9 mouse cellular contexts compared by ENCODE assay signal in the genomic region with DNA sequence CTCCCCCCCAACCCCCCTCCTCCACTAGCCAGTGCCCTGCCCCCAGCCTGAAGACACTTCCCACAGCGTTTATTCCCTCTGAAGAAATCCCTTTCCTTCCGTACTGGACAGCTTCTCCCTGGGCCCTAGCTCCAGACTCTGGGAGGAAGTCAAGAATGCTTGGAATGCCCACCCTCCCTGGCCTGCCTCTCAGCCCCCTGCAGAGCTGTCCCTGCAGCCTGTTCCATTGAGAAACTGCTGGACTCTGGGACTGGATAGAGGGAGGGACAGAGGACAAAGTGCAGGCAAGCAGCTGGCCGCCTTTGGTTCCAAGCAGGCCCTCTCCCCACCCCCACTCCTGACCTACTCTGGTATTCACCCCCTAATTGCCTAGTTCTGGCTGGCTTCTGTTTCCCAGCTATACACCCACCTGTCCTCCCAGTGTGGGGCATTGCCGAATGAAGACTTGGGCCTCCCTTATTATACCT. TPM values are rescaled to one million over a fixed set of nuclear protein-coding genes. Genes with fewer than 3 reads are reported as not detected.
DNase-seq lines count a peak whose midpoint lies in the region; ATAC-seq lines count a peak whose summit lies in the region.
"Had no signal": no experiment of that assay in that cellular context is flagged by ENCODE, and none has a peak within 500 bp of the region (broad histone marks: within the 10 kb centered on the region; RNA-seq: fewer than 3 reads in every experiment).

No protein-coding gene starts in this region.

- H3K4me3 ChIP-seq in hindbrain, embryonic 15.5 days, result no peak overlapping the region
- no peak overlapping the region for H3K4me3 ChIP-seq in liver, embryonic 11.5 days (ENCODE audit: low read depth, low read length)
- no peak overlapping the region for H3K4me3 ChIP-seq in neural tube, embryonic 13.5 days
- H3K4me3 ChIP-seq: erythroblast, embryonic 14.5 days had no signal

- DNase-seq in adrenal gland, postnatal 14 days, result peak; percentile 61
- no peak for DNase-seq in adrenal gland, postnatal 4 days (ENCODE audit: low spot score in 2 of 2)
- DNase-seq in gastrocnemius, adult 8-10 months (ENCODE audit: low spot score in 2 of 2), result peak; percentile 24 to 42
- peak; percentile 55 for DNase-seq in liver, embryonic 11.5 days (ENCODE audit: low spot score)
- DNase-seq in spleen, postnatal 10 days (ENCODE audit: low spot score in 2 of 2), result no peak
- DNase-seq in cerebellum, postnatal 36 days, result no peak

- no peaks in the 10 kb centered on the region for H3K9me3 ChIP-seq in hindbrain, embryonic 15.5 days
- no peaks in the 10 kb centered on the region for H3K9me3 ChIP-seq in liver, embryonic 11.5 days (ENCODE audit: control insufficient read depth, low read length)
- H3K9me3 ChIP-seq in neural tube, embryonic 13.5 days, result no peaks in the 10 kb centered on the region

- H3K4me1 ChIP-seq in hindbrain, embryonic 15.5 days (replicated peaks), result peaks cover 29% of the 10 kb centered on the region
- H3K4me1 ChIP-seq in liver, embryonic 11.5 days (replicated peaks; ENCODE audit: control insufficient read depth, insufficient read depth, low read length), result peaks cover 36% of the 10 kb centered on the region
- peaks cover 55% of the 10 kb centered on the region for H3K4me1 ChIP-seq in neural tube, embryonic 13.5 days (replicated peaks)

- no peak overlapping the region for H3K9ac ChIP-seq in hindbrain, embryonic 15.5 days
- H3K9ac ChIP-seq in liver, embryonic 11.5 days (ENCODE audit: low read depth, low read length), result peak overlapping the region; percentile 22; the same call in 1 of the 2 replicates
- H3K9ac ChIP-seq in neural tube, embryonic 13.5 days, result peak overlapping the region; percentile 13; the same call in 1 of the 2 replicates

- peak overlapping the region; percentile 57 for H3K27ac ChIP-seq in hindbrain, embryonic 15.5 days (replicated peaks)
- H3K27ac ChIP-seq in liver, embryonic 11.5 days (ENCODE audit: low read depth, low read length), result peak overlapping the region; percentile 86
- H3K27ac ChIP-seq in neural tube, embryonic 13.5 days (replicated peaks), result peak overlapping the region; percentile 77

- H3K36me3 ChIP-seq in hindbrain, embryonic 15.5 days, result peaks cover 2% of the 10 kb centered on the region
- H3K36me3 ChIP-seq in liver, embryonic 11.5 days (ENCODE audit: control insufficient read depth, insufficient read depth, low read length), result no peaks in the 10 kb centered on the region
- H3K36me3 ChIP-seq in neural tube, embryonic 13.5 days, result peaks cover 31% of the 10 kb centered on the region

- WGBS in hindbrain, embryonic 15.5 days, result 0% methylated on average over 4 of the region's 4 CpGs
- 27% methylated on average over 4 of the region's 4 CpGs for WGBS in liver, embryonic 11.5 days
- WGBS in neural tube, embryonic 13.5 days, result 0% methylated on average over 4 of the region's 4 CpGs

- peak; percentile 70 for ATAC-seq in hindbrain, embryonic 15.5 days (ENCODE audit: low FRiP score, low read depth)
- peak; percentile 64 for ATAC-seq in liver, embryonic 11.5 days (replicated peaks; ENCODE audit: low FRiP score)
- ATAC-seq in neural tube, embryonic 13.5 days (ENCODE audit: low read depth), result peak; percentile 81

- H3K4me2 ChIP-seq in hindbrain, embryonic 15.5 days, result no peak overlapping the region
- H3K4me2 ChIP-seq in liver, embryonic 11.5 days, result peak overlapping the region; percentile 28; the same call in 1 of the 2 replicates
- H3K4me2 ChIP-seq in neural tube, embryonic 13.5 days, result no peak overlapping the region

- no peaks in the 10 kb centered on the region for H3K27me3 ChIP-seq in hindbrain, embryonic 15.5 days
- H3K27me3 ChIP-seq in liver, embryonic 11.5 days (replicated peaks; ENCODE audit: control insufficient read depth, insufficient read depth, low read length), result no peaks in the 10 kb centered on the region
- no peaks in the 10 kb centered on the region for H3K27me3 ChIP-seq in neural tube, embryonic 13.5 days

RNA-seq across cellular contexts. Expression of a gene that starts 17.8 kb away (rescaled TPM):
- 3.7 and 5.6 TPM in 2 replicates for total RNA-seq in adrenal gland, postnatal 14 days (2021)
- 1 to 10 TPM; 3.3 to 7.4 TPM for total RNA-seq in adrenal gland, postnatal 4 days (2021)
- total RNA-seq in gastrocnemius, adult 8-10 months (2022), result under 1 TPM; 0.45 to 0.94 (median 0.52) TPM
- polyA plus RNA-seq in hindbrain, embryonic 15.5 days (2015; fragmentation: Nextera tagmentation; extraction: Ambion mirVana), result 12.9 and 24.2 TPM in 2 replicates
- 1.2 and 2.0 TPM in 2 replicates for polyA plus RNA-seq in liver, embryonic 11.5 days (2014; fragmentation: Nextera tagmentation; extraction: Ambion mirVana)
- 9.0 and 10.5 TPM in 2 replicates for polyA plus RNA-seq in neural tube, embryonic 13.5 days (2015; fragmentation: Nextera tagmentation; extraction: Ambion mirVana)
- polyA plus RNA-seq: erythroblast, embryonic 14.5 days had no signal

RNA-seq across cellular contexts. Expression of a gene that starts 35.3 kb away (rescaled TPM):
- total RNA-seq in adrenal gland, postnatal 14 days (2021), result 64.1 and 71.4 TPM in 2 replicates
- total RNA-seq in adrenal gland, postnatal 4 days (2021), result 100 to 1,000 TPM; 100 to 109 TPM
- total RNA-seq in gastrocnemius, adult 8-10 months (2022), result under 1 TPM; 0.07 to 0.32 (median 0.17) TPM
- 8.7 and 9.5 TPM in 2 replicates for polyA plus RNA-seq in hindbrain, embryonic 15.5 days (2015; fragmentation: Nextera tagmentation; extraction: Ambion mirVana)
- 0.05 TPM in 1 of 2 replicates, not detected in the other for polyA plus RNA-seq in liver, embryonic 11.5 days (2014; fragmentation: Nextera tagmentation; extraction: Ambion mirVana)
- polyA plus RNA-seq in neural tube, embryonic 13.5 days (2015; fragmentation: Nextera tagmentation; extraction: Ambion mirVana), result 4.6 and 6.1 TPM in 2 replicates
- polyA plus RNA-seq: erythroblast, embryonic 14.5 days had no signal

RNA-seq across cellular contexts. Expression of a gene that starts 57.4 kb away (rescaled TPM):
- total RNA-seq in adrenal gland, postnatal 14 days (2021), result 12.1 and 26.9 TPM in 2 replicates
- 10 to 100 TPM; 32.8 to 50.6 TPM for total RNA-seq in adrenal gland, postnatal 4 days (2021)
- 10 to 100 TPM; 38.8 to 60.0 (median 49.4) TPM for total RNA-seq in gastrocnemius, adult 8-10 months (2022)
- 38.1 and 41.4 TPM in 2 replicates for polyA plus RNA-seq in hindbrain, embryonic 15.5 days (2015; fragmentation: Nextera tagmentation; extraction: Ambion mirVana)
- polyA plus RNA-seq in liver, embryonic 11.5 days (2014; fragmentation: Nextera tagmentation; extraction: Ambion mirVana), result 24.6 and 28.1 TPM in 2 replicates
- polyA plus RNA-seq in neural tube, embryonic 13.5 days (2015; fragmentation: Nextera tagmentation; extraction: Ambion mirVana), result 32.2 and 33.9 TPM in 2 replicates

Comparison
In these comparisons a context has a peak if more than half of its experiments do, and no peak if none do; other contexts are left out.
1. DNase-seq: peak in adrenal gland, postnatal 14 days (single experiment), gastrocnemius, adult 8-10 months (2 of 2) and liver, embryonic 11.5 days (single experiment); none in adrenal gland, postnatal 4 days (0 of 2), spleen, postnatal 10 days (0 of 2) and cerebellum, postnatal 36 days (0 of 2).
2. RNA of a gene that starts 35.3 kb away (total RNA-seq): 100 to 109 TPM in adrenal gland, postnatal 4 days and 64.1 to 71.4 TPM in adrenal gland, postnatal 14 days; 0.07 to 0.32 TPM in gastrocnemius, adult 8-10 months; every median in the first group is over 10 times any median in the second.
3. Peak in every context shown above with its lines, with median percentiles within 50 percentile points of each other: ATAC-seq and H3K27ac ChIP-seq.